Mouse (Mus musculus) midbrain, embryonic 14.5 days (tissue): Measurements from ENCODE around the gene Tmem117. TPM values are rescaled to one million over a fixed set of nuclear protein-coding genes. Genes with fewer than 3 reads are reported as not detected.

Source experiments
- polyA plus RNA-seq: library from polyadenylated mRNA; unstranded; fragments of >200 nt; fragmentation: Nextera tagmentation; extraction: Ambion mirVana; gene quantifications from 2 replicates; pipeline ENCODE4 v1.2.1, GENCODE M21; 2014

Gene Tmem117
- polyA plus RNA-seq, 1 experiment from 2014 or later: 10.5 TPM

Other genes starting within 250 kb of the Tmem117 start
- gene Adamts20, start 163.8 kb upstream of the Tmem117 start, polyA plus RNA-seq: 2.6 and 3.5 TPM in 2 replicates
- 5.5 and 7.0 TPM in 2 replicates for gene Pus7l, start 85.7 kb upstream of the Tmem117 start, polyA plus RNA-seq
- 0.62 and 1.6 TPM in 2 replicates for gene Irak4, start 85.6 kb upstream of the Tmem117 start, polyA plus RNA-seq
- 82.2 and 99.6 TPM in 2 replicates for gene Twf1, start 39.3 kb upstream of the Tmem117 start, polyA plus RNA-seq